Mouse (Mus musculus) forebrain, embryonic 11.5 days (tissue): ENCODE data around the gene Ddx41. TPM values are rescaled to one million over a fixed set of nuclear protein-coding genes. Genes with fewer than 3 reads are reported as not detected.
A peak's percentile ranks its signal among the peaks of the same experiment; 100 is the strongest.

Experiments used
- ATAC-seq: fragments of 200-750 bp; cut with Nextera tagmentation; replicated peaks from 2 replicates; pipeline ENCODE4 v1.8.0; 2017; ENCODE audit warnings: moderate TSS enrichment; ENCODE audit not compliant: low FRiP score
- DNase-seq: peaks from one replicate; pipeline ENCODE4 v3.0.0-alpha.2; 2017; ENCODE audit warnings: low spot score
- H3K27ac ChIP-seq: fragments of 300-500 bp; sonication (generic); 2 replicates; pipeline ENCODE4 v1.5.1; 2014; ENCODE audit warnings: low read depth, low read length
- H3K27me3 ChIP-seq: fragments of 300-500 bp; sonication (generic); 2 replicates; pipeline ENCODE4 v1.6.1; 2014; ENCODE audit warnings: mild to moderate bottlenecking, low read length, mixed read lengths; ENCODE audit not compliant: control insufficient read depth, insufficient read depth
- H3K36me3 ChIP-seq: fragments of 300-500 bp; sonication (generic); 2 replicates; pipeline ENCODE4 v1.6.1; 2014; ENCODE audit warnings: mild to moderate bottlenecking, low read length, moderate library complexity, mixed read lengths; ENCODE audit not compliant: control insufficient read depth, insufficient read depth
- H3K4me1 ChIP-seq: fragments of 300-500 bp; sonication (generic); replicated peaks from 2 replicates; pipeline ENCODE4 v1.6.1; 2014; ENCODE audit warnings: low read length, mixed read lengths; ENCODE audit not compliant: control insufficient read depth, insufficient read depth
- H3K4me2 ChIP-seq: fragments of 300-500 bp; sonication (generic); 2 replicates; pipeline ENCODE4 v1.6.1; 2014; ENCODE audit warnings: low read depth, mild to moderate bottlenecking, low read length, moderate library complexity, mixed read lengths; ENCODE audit not compliant: severe bottlenecking
- H3K4me3 ChIP-seq: fragments of 300-500 bp; sonication (generic); 2 replicates; pipeline ENCODE4 v1.5.1; 2014; ENCODE audit warnings: low read depth, low read length
- H3K9ac ChIP-seq: fragments of 300-500 bp; sonication (generic); 2 replicates; pipeline ENCODE4 v1.6.1; 2014; ENCODE audit warnings: low read length
- H3K9me3 ChIP-seq: fragments of 300-500 bp; sonication (generic); 2 replicates; pipeline ENCODE4 v1.6.1; 2016; ENCODE audit warnings: low read length, mixed read lengths; ENCODE audit not compliant: control insufficient read depth
- WGBS: fragments of 180-500 bp; shearing (Covaris S2); extraction: QIAGEN DNeasy Blood & Tissue Kit; methylation state at CpG from one replicate; pipeline ENCODE4 v1.1.7; 2014; 5-methylcytosine and 5-hydroxymethylcytosine counted together
- polyA plus RNA-seq: library from polyadenylated mRNA; unstranded; fragments of >200 nt; fragmentation: Nextera tagmentation; extraction: Ambion mirVana; gene quantifications from 2 replicates; pipeline ENCODE4 v1.2.1, GENCODE M21; 2014

Ddx41 gene
- polyA plus RNA-seq, 1 experiment from 2014 or later: 79.3 TPM

- ATAC-seq: no peak
- H3K36me3 ChIP-seq: peaks cover 3% of the 10 kb centered on the region; the same call in 1 of the 2 replicates
- 86% methylated on average over 15 of the region's 15 CpGs for WGBS
These were observed 12.6 kb upstream of the Ddx41 start for GRCm38 (mm10) chr13:55549061-55549460.

GRCm38 (mm10) chr13:55548426-55548825, 12.0 kb upstream of the Ddx41 start:
- no peaks in the 10 kb centered on the region for H3K4me1 ChIP-seq
- H3K4me3 ChIP-seq: no peak overlapping the region
- no peak overlapping the region for H3K9ac ChIP-seq
- ATAC-seq: no peak
- H3K36me3 ChIP-seq: peaks cover 3% of the 10 kb centered on the region
- 95% methylated on average over 5 of the region's 5 CpGs for WGBS
- H3K4me2 ChIP-seq: no peak overlapping the region
- DNase-seq: no peak
- no peaks in the 10 kb centered on the region for H3K9me3 ChIP-seq
- H3K27me3 ChIP-seq: no peaks in the 10 kb centered on the region
- H3K27ac ChIP-seq: no peak overlapping the region

More at GRCm38 (mm10) chr13:55549061-55549460, 12.6 kb upstream of the Ddx41 start:
- no peak for DNase-seq
- no peak overlapping the region for H3K4me3 ChIP-seq
- H3K27me3 ChIP-seq: no peaks in the 10 kb centered on the region
- H3K9me3 ChIP-seq: no peaks in the 10 kb centered on the region
- no peak overlapping the region for H3K4me2 ChIP-seq
- no peaks in the 10 kb centered on the region for H3K4me1 ChIP-seq
- no peak overlapping the region for H3K27ac ChIP-seq
- no peak overlapping the region for H3K9ac ChIP-seq

- Histone ChIP-seq H3K9ac (no peak overlapping the region), H3K36me3 (peaks cover 8% of the 10 kb centered on the region), H3K4me1 (no peaks in the 10 kb centered on the region), H3K4me2 (no peak overlapping the region), H3K27ac (no peak overlapping the region), H3K4me3 (no peak overlapping the region), H3K27me3 (no peaks in the 10 kb centered on the region), H3K9me3 (no peaks in the 10 kb centered on the region)
- no peak for DNase-seq
- WGBS: 89% methylated on average over 2 of the region's 2 CpGs
- no peak for ATAC-seq
These were observed 11.5 kb upstream of the Ddx41 start for GRCm38 (mm10) chr13:55547916-55548315.

- no peak overlapping the region for H3K9ac ChIP-seq
- H3K36me3 ChIP-seq: peaks cover 17% of the 10 kb centered on the region
- no peak overlapping the region for H3K4me2 ChIP-seq
- no peak for DNase-seq
- H3K27me3 ChIP-seq: no peaks in the 10 kb centered on the region
- WGBS: 86% methylated on average over 6 of the region's 6 CpGs
- no peaks in the 10 kb centered on the region for H3K4me1 ChIP-seq
- no peaks in the 10 kb centered on the region for H3K9me3 ChIP-seq
- ATAC-seq: no peak
- no peak overlapping the region for H3K4me3 ChIP-seq
- H3K27ac ChIP-seq: no peak overlapping the region
These were observed 8.3 kb upstream of the Ddx41 start for GRCm38 (mm10) chr13:55544792-55545191.

GRCm38 (mm10) chr13:55543447-55543846, 7.0 kb upstream of the Ddx41 start:
- Histone ChIP-seq H3K9ac (no peak overlapping the region), H3K9me3 (no peaks in the 10 kb centered on the region), H3K27ac (no peak overlapping the region), H3K4me1 (no peaks in the 10 kb centered on the region), H3K27me3 (no peaks in the 10 kb centered on the region), H3K4me2 (no peak overlapping the region), H3K4me3 (no peak overlapping the region), H3K36me3 (peaks cover 23% of the 10 kb centered on the region)
- DNase-seq (no peak), ATAC-seq (no peak)
- 95% methylated on average over 8 of the region's 8 CpGs for WGBS

- Histone ChIP-seq H3K9me3 (no peaks in the 10 kb centered on the region), H3K4me1 (no peaks in the 10 kb centered on the region), H3K9ac (no peak overlapping the region), H3K4me3 (no peak overlapping the region), H3K27ac (no peak overlapping the region), H3K27me3 (no peaks in the 10 kb centered on the region), H3K4me2 (no peak overlapping the region), H3K36me3 (peaks cover 23% of the 10 kb centered on the region)
- 93% methylated on average over 4 of the region's 4 CpGs for WGBS
- no peak for DNase-seq
- ATAC-seq: no peak
These were observed 6.4 kb upstream of the Ddx41 start for GRCm38 (mm10) chr13:55542891-55543290.

GRCm38 (mm10) chr13:55540933-55541332, 4.5 kb upstream of the Ddx41 start:
- DNase-seq (no peak), ATAC-seq (no peak)
- Histone ChIP-seq H3K4me2 (no peak overlapping the region), H3K9ac (no peak overlapping the region), H3K36me3 (peaks cover 23% of the 10 kb centered on the region), H3K27me3 (no peaks in the 10 kb centered on the region), H3K9me3 (no peaks in the 10 kb centered on the region), H3K4me3 (no peak overlapping the region), H3K4me1 (no peaks in the 10 kb centered on the region), H3K27ac (no peak overlapping the region)
- 83% methylated on average over 2 of the region's 2 CpGs for WGBS

- no peaks in the 10 kb centered on the region for H3K27me3 ChIP-seq
These were observed 663 bp downstream of the Ddx41 start for GRCm38 (mm10) chr13:55535796-55536193.

GRCm38 (mm10) chr13:55535191-55535590, 1.3 kb downstream of the Ddx41 start:
- Histone ChIP-seq H3K27me3 (no peaks in the 10 kb centered on the region), H3K4me1 (peaks cover 8% of the 10 kb centered on the region; the same call in 1 of the 2 replicates), H3K4me3 (peak overlapping the region; percentile 92), H3K36me3 (peaks cover 15% of the 10 kb centered on the region), H3K4me2 (peak overlapping the region; percentile 93; the same call in 1 of the 2 replicates), H3K9me3 (no peaks in the 10 kb centered on the region), H3K9ac (no peak overlapping the region), H3K27ac (no peak overlapping the region)
- ATAC-seq (no peak), DNase-seq (no peak)
- 95% methylated on average over 15 of the region's 15 CpGs for WGBS

More at GRCm38 (mm10) chr13:55535796-55536193, 663 bp downstream of the Ddx41 start:
- Histone ChIP-seq H3K9me3 (no peaks in the 10 kb centered on the region), H3K4me3 (peak overlapping the region; percentile 92), H3K4me1 (peaks cover 8% of the 10 kb centered on the region; the same call in 1 of the 2 replicates), H3K4me2 (peak overlapping the region; percentile 93), H3K27ac (no peak overlapping the region), H3K9ac (peak overlapping the region; percentile 87), H3K36me3 (peaks cover 15% of the 10 kb centered on the region)
- DNase-seq (no peak), ATAC-seq (no peak)
- WGBS: 19% methylated on average over 17 of the region's 17 CpGs
